Mouse (Mus musculus) testis, adult 2 months (tissue): ENCODE results near the gene Sorcs3.

ENCODE experiments used
- CTCF ChIP-seq: fragments of 200-500 bp; IDR thresholded peaks from 2 replicates; pipeline ENCODE4 v1.5.1; 2012; ENCODE audit warnings: low read depth, mild to moderate bottlenecking, inconsistent platforms, low read length, moderate library complexity; ENCODE audit not compliant: control insufficient read depth, insufficient read depth, insufficient replicate concordance
- POLR2A ChIP-seq: fragments of 200-500 bp; IDR thresholded peaks from 2 replicates; pipeline ENCODE4 v1.6.1; 2012; ENCODE audit warnings: low read depth, mild to moderate bottlenecking, inconsistent platforms, low read length, moderate library complexity; ENCODE audit not compliant: control insufficient read depth

GRCm38 (mm10) chr19:48204892-48205761 is 698 bp upstream of the Sorcs3 start:
- no peak for TF ChIP-seq CTCF
- TF ChIP-seq POLR2A, result no peak
